Mouse (Mus musculus): ENCODE measurements around the gene Prss58.

Gene Prss58

DNA sequence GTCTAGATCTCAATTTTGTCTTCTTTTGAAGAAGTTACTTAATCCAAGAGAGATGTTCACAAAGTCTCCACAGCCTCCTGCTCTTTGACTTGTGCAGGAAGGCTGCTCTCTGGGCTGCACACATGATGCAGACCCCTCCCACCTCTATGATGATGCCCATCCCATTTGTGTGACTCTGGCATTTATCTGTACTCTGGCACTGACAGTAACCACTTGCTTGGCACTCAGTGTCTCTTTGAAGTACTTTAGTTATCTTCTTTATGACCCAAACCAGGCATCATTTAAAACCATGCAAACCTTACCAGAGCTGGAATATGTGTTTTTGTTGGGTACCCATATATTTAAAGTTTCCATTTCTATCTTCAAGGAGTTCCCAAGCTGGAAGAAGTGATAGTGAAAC, at the start of gene Prss58:
Gene Prss58 (minus strand): TSS at position 101 of the 400 bp plus-strand sequence.
- no peak for DNase-seq (ENCODE audit: low spot score in 2 of 2)

- DNase-seq (ENCODE audit: low spot score in 2 of 2) = no peak
Measured at GRCm38 (mm10) chr6:40940457-40940856, 40.3 kb upstream of the Prss58 start, which contains the start of gene 1700074P13Rik. Gene 1700074P13Rik (minus strand): TSS chr6:40940557.

- DNase-seq (ENCODE audit: low spot score in 2 of 2) = no peak
Measured at GRCm38 (mm10) chr6:40919954-40920353, 19.8 kb upstream of the Prss58 start.

GRCm38 (mm10) chr6:40894716-40895115, 5.5 kb downstream of the Prss58 start:
- DNase-seq (ENCODE audit: low spot score in 2 of 2) = no peak

DNA sequence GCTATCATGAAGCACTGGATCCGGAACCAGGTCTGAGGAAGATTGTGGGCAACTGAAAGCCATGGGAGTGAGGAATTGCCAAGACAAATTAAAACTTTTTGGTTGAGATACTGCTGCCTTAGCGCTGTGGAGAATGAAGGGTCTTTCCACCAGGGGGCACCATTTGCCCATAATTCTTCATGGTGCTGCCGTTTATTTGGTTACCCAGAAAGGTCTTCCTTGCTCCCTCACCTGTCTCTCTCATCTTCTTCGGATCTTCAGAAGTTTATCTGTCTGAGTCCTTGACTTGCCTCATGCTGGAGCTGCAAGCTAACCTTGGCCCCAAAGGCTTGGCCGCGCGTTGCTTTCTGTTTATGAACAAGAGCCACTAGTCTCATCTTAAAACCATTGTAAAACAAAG, 6.6 kb downstream of the Prss58 start:
- peak; percentile 10 to 36 for DNase-seq (ENCODE audit: low spot score in 2 of 2)

DNA sequence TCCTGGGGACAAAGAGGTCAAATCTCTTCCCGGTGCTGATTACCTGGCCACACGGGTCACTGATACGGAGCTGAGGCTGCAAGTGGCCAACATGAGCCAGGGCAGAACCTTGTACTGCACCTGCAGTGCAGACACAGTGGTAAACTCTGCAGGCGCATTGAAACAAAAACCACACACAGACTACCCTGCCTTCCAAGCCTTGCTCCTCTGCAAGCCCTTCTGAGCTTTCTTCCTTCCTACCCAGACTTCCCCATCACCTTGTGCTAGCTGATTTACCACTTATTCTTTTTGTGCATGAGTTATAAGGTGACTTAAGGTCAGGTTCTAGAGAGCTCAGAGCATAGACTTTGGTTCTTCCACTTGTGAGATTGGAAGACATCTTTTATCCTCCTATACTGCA, 8.4 kb downstream of the Prss58 start:
- DNase-seq (ENCODE audit: low spot score in 2 of 2) = no peak

GRCm38 (mm10) chr6:40890973-40891372, 9.2 kb downstream of the Prss58 start:
- no peak for DNase-seq (ENCODE audit: low spot score in 2 of 2)

DNA sequence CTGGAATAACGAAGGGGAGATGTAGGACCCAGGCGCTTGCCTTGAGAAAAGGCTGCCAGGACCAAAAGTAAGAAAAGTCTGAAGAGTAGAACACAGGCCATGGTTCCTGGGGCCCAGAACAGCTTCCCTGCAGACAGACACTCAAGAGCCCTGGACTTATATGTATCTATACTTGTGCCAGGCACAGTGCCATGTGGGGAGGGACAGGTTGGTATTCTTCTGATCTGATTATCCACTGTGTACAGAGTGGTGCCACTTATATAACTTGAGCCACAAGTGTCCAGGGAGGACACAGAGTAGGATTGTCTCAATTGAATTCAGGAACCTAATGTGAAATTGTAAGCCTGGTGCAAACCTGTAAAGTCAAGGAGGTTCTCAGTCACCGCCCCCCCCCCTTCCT, 12.8 kb downstream of the Prss58 start, which contains the start of gene Moxd2:
Gene Moxd2 (minus strand): TSS at position 101 of the 400 bp plus-strand sequence.
- no peak for DNase-seq (ENCODE audit: low spot score in 2 of 2)

DNA sequence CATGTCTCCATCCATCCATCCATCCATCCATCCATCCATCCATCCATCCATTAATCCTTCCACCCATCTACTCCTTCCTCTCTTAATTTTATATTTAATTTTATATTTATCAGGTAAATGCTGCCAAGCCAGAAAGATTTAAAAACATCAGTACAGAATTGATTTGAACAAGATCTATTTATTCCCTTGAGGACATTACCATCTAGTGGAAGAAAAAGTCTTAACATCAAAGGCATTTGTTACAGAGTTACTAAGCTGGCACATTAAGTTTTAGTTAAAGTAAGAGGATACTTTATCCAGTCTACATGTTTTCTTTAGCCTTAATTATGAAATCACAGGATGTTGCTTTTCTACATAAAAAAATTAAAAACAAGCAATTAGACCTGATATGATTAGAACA, 54.9 kb downstream of the Prss58 start:
- no peak for DNase-seq (ENCODE audit: low spot score in 2 of 2)

Data from right cerebral cortex, adult 2 months (tissue).